Mouse (Mus musculus): Measurements from ENCODE around the gene Becn1.

DNA sequence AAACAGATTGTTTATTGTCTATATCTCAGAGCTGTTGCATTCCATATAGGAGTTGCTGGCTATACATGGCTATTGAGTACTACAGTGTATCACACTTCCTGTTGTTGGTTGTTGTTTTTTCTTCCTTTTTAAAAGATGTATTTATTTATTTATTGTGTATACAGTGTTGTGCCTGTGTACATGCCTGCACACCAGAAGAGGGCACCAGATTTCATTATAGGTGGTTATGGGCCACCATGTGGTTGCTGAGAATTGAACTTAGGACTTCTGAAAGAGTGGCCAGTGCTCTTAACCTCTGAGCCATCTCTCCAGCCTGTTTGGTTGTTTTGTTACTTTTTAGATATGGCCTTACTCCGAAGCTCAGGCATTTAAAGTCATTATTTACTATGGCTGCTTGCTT, 12.5 kb upstream of the Becn1 start:
- TF ChIP-seq CTCF (IDR thresholded peaks at IDR 0.05; ENCODE audit: extremely low read depth, insufficient read depth, insufficient read length, insufficient replicate concordance) (no peak), POLR2A (IDR thresholded peaks at IDR 0.05; ENCODE audit: low read depth, low read length) (no peak)
